ENCODE assay signal across 23 mouse cellular contexts in the genomic region with DNA sequence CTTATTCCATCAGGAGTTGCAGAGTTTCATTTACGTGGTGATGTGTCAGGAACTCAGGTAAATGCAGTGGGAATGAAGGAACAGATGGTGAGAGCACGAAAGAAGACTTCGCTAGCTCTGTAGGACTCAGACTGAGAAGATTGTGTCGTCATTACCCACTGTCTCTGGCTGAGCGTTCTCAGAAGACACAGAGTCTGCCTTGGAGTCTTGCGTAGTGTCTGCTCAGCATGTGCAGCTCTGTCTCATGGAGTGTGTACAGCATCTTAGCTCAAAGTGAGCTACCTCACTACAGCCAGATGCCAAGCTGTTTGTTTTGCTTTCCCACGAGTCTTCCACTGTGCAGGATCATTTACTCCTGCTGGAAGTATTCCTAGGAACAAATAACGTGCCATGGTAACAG.
"Had no signal": no experiment of that assay in that cellular context is flagged by ENCODE, and none has a peak within 500 bp of the region (broad histone marks: within the 10 kb centered on the region; RNA-seq: fewer than 3 reads in every experiment).

No protein-coding gene starts in this region.

- H3K4me3 ChIP-seq: layer of hippocampus, adult 2 months; limb, embryonic 10.5 days; limb, embryonic 13.5 days; liver, embryonic 12.5 days; liver, embryonic 15.5 days; lung, embryonic 15.5 days; megakaryocyte, embryonic 14.5 days; midbrain, embryonic 10.5 days; neural tube, embryonic 13.5 days; stomach, embryonic 15.5 days had no signal

- H3K27ac ChIP-seq: kidney, postnatal 0 days; layer of hippocampus, adult 2 months; limb, embryonic 10.5 days; limb, embryonic 13.5 days; liver, embryonic 12.5 days; liver, embryonic 15.5 days; lung, embryonic 15.5 days; midbrain, embryonic 10.5 days; neural tube, embryonic 13.5 days; stomach, embryonic 15.5 days had no signal

- DNase-seq: kidney, adult 2 months; kidney, postnatal 25 days; layer of hippocampus, adult 9-11 months; liver; lung, adult 18-20 months; lung, postnatal 10 days; lung, postnatal 36 days; midbrain, embryonic 14.5 days; right cerebral cortex, postnatal 14 days; spleen, adult 18-20 months; thymus, adult 18-20 months; thymus, postnatal 36 days had no signal

- H3K9me3 ChIP-seq: limb, embryonic 10.5 days; limb, embryonic 13.5 days; liver, embryonic 12.5 days; liver, embryonic 15.5 days; lung, embryonic 15.5 days; midbrain, embryonic 10.5 days; neural tube, embryonic 13.5 days; stomach, embryonic 15.5 days had no signal

- ATAC-seq: liver, embryonic 12.5 days had no signal

- H3K4me1 ChIP-seq: limb, embryonic 10.5 days; limb, embryonic 13.5 days; liver, embryonic 12.5 days; liver, embryonic 15.5 days; lung, embryonic 15.5 days; megakaryocyte, embryonic 14.5 days; midbrain, embryonic 10.5 days; neural tube, embryonic 13.5 days; stomach, embryonic 15.5 days had no signal

- H3K27me3 ChIP-seq: limb, embryonic 13.5 days; liver, embryonic 12.5 days; liver, embryonic 15.5 days; lung, embryonic 15.5 days; megakaryocyte, embryonic 14.5 days; neural tube, embryonic 13.5 days; stomach, embryonic 15.5 days had no signal

- H3K4me2 ChIP-seq: limb, embryonic 13.5 days; liver, embryonic 12.5 days; liver, embryonic 15.5 days; lung, embryonic 15.5 days; neural tube, embryonic 13.5 days; stomach, embryonic 15.5 days had no signal

- H3K36me3 ChIP-seq: limb, embryonic 13.5 days; liver, embryonic 12.5 days; liver, embryonic 15.5 days; lung, embryonic 15.5 days; stomach, embryonic 15.5 days had no signal

- H3K9ac ChIP-seq: limb, embryonic 13.5 days; liver, embryonic 12.5 days; liver, embryonic 15.5 days; lung, embryonic 15.5 days; neural tube, embryonic 13.5 days; stomach, embryonic 15.5 days had no signal
